Mouse (Mus musculus) heart, postnatal 0 days (tissue): ENCODE measurements at regions not wholly inside any gene's neighbourhood (a gene's known extent, or its start where the extent isn't known, plus 50 kb on each side); places are given as distances from the start of the nearest gene placed in this dataset.
"Not testable (repeated sequence)": the region's sequence is repeated elsewhere in the genome, so short reads cannot be mapped to it uniquely, and the experiment has no call there.

ENCODE experiments used
- CTCF ChIP-seq: IDR thresholded peaks from 2 replicates; pipeline ENCODE4 v1.5.1; 2016; ENCODE audit warnings: antibody characterized with exemption, control low read depth, low read depth
- EP300 ChIP-seq: IDR thresholded peaks from 2 replicates; pipeline ENCODE4 v1.6.1; 2016; ENCODE audit warnings: antibody characterized with exemption, low read depth

GRCm38 (mm10) chr13:97321307-97321706, 80.4 kb downstream of the Enc1 start:
- TF ChIP-seq CTCF, EP300: not testable (repeated sequence)
